Comparison of ENCODE assay signal across 14 mouse cellular contexts in the genomic region with DNA sequence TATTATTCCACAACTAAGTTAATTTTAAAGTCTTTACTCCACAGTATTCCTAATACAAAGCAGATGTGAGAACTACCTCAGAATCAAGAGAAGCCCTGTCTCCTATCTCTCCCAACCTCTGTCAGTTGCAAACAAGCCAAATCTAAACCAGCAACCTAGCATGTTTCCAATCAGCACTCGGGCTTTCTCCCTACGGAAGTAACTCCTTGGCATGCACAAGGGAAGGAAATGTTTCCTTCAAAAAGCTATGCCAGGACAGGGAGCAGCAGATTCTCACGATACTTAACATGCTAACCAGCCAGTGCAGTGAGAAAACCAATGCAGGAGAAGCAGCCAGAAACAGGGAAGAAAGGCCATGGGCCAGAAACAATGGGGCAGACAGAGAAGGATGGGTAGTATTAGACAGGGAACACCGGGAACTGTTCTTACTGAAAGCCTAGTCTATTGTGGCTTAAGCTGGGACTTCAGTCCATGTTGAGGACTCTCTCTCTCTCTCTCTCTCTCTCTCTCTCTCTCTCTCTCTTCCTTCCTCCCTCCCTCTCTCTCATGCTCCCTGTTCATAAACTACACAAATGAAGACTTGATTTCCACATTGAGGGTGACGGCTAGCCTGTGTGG.
DNase-seq lines count a peak whose midpoint lies in the region; ATAC-seq and TF ChIP-seq lines count a peak whose summit lies in the region.
"Had no signal": no experiment of that assay in that cellular context is flagged by ENCODE, and none has a peak within 500 bp of the region (broad histone marks: within the 10 kb centered on the region; RNA-seq: fewer than 3 reads in every experiment).

No protein-coding gene starts in this region.

- no peak for TF ChIP-seq CTCF in hindbrain, postnatal 0 days (IDR thresholded peaks at IDR 0.05; ENCODE audit: low read depth)

- H3K4me3 ChIP-seq in embryonic facial prominence, embryonic 15.5 days (replicated peaks), result no peak overlapping the region
- no peak overlapping the region for H3K4me3 ChIP-seq in hindbrain, postnatal 0 days (ENCODE audit: low read length)
- no peak overlapping the region for H3K4me3 ChIP-seq in neural tube, embryonic 12.5 days
- H3K4me3 ChIP-seq: heart, embryonic 15.5 days; liver, embryonic 13.5 days had no signal

- H3K9ac ChIP-seq in embryonic facial prominence, embryonic 15.5 days, result no peak overlapping the region
- no peak overlapping the region for H3K9ac ChIP-seq in hindbrain, postnatal 0 days (replicated peaks; ENCODE audit: low read length)
- no peak overlapping the region for H3K9ac ChIP-seq in neural tube, embryonic 12.5 days
- H3K9ac ChIP-seq: heart, embryonic 15.5 days; liver, embryonic 13.5 days had no signal

- 45% methylated on average over 5 of the region's 5 CpGs for WGBS in embryonic facial prominence, embryonic 15.5 days
- 26% methylated on average over 5 of the region's 5 CpGs for WGBS in hindbrain, postnatal 0 days
- 64% methylated on average over 5 of the region's 5 CpGs for WGBS in neural tube, embryonic 12.5 days

- H3K27me3 ChIP-seq in embryonic facial prominence, embryonic 15.5 days, result no peaks in the 10 kb centered on the region
- no peaks in the 10 kb centered on the region for H3K27me3 ChIP-seq in hindbrain, postnatal 0 days (ENCODE audit: insufficient read depth, low read length)
- H3K27me3 ChIP-seq in neural tube, embryonic 12.5 days (replicated peaks), result no peaks in the 10 kb centered on the region
- H3K27me3 ChIP-seq: heart, embryonic 15.5 days; liver, embryonic 13.5 days had no signal

- H3K4me2 ChIP-seq in embryonic facial prominence, embryonic 15.5 days (replicated peaks), result no peak overlapping the region
- no peak overlapping the region for H3K4me2 ChIP-seq in hindbrain, postnatal 0 days (ENCODE audit: low read depth, low read length)
- H3K4me2 ChIP-seq in neural tube, embryonic 12.5 days (replicated peaks), result no peak overlapping the region
- H3K4me2 ChIP-seq: heart, embryonic 15.5 days; liver, embryonic 13.5 days had no signal

- no peaks in the 10 kb centered on the region for H3K36me3 ChIP-seq in embryonic facial prominence, embryonic 15.5 days
- no peaks in the 10 kb centered on the region for H3K36me3 ChIP-seq in hindbrain, postnatal 0 days (ENCODE audit: insufficient read depth, low read length)
- no peaks in the 10 kb centered on the region for H3K36me3 ChIP-seq in neural tube, embryonic 12.5 days
- H3K36me3 ChIP-seq: G1E; heart, embryonic 15.5 days; liver, embryonic 13.5 days had no signal

- DNase-seq in embryo, embryonic 10 days (ENCODE audit: low spot score), result peak; percentile 31
- no peak for DNase-seq in embryo, embryonic 9.5 days (ENCODE audit: extremely low spot score)
- DNase-seq in hindbrain, postnatal 0 days (ENCODE audit: low spot score), result peak; percentile 43
- DNase-seq in thymus, postnatal 4 days, result no peak
- DNase-seq in lung, postnatal 36 days, result no peak
- no peak for DNase-seq in left cerebral cortex, postnatal 4 days
- DNase-seq: adrenal gland, postnatal 14 days; kidney, adult 2 months; liver, embryonic 13.5 days; thymus, adult 2 months had no signal

- ATAC-seq in embryonic facial prominence, embryonic 15.5 days (ENCODE audit: insufficient number of reproducible peaks, low FRiP score, low TSS enrichment, low read depth), result peak; percentile 47; the same call in 1 of the 2 replicates
- peak; percentile 37; the same call in 1 of the 2 replicates for ATAC-seq in hindbrain, postnatal 0 days
- ATAC-seq in neural tube, embryonic 12.5 days (ENCODE audit: low FRiP score, low read depth), result peak; percentile 42

- peak overlapping the region; percentile 59; the same call in 1 of the 2 replicates for H3K27ac ChIP-seq in embryonic facial prominence, embryonic 15.5 days (replicated peaks)
- peak overlapping the region; percentile 37 for H3K27ac ChIP-seq in hindbrain, postnatal 0 days
- H3K27ac ChIP-seq in neural tube, embryonic 12.5 days, result no peak overlapping the region
- H3K27ac ChIP-seq: heart, embryonic 15.5 days; liver, embryonic 13.5 days had no signal

- peaks cover 11% of the 10 kb centered on the region for H3K4me1 ChIP-seq in embryonic facial prominence, embryonic 15.5 days
- peaks cover 4% of the 10 kb centered on the region for H3K4me1 ChIP-seq in hindbrain, postnatal 0 days (ENCODE audit: insufficient read depth, low read length)
- no peaks in the 10 kb centered on the region for H3K4me1 ChIP-seq in neural tube, embryonic 12.5 days
- H3K4me1 ChIP-seq: heart, embryonic 15.5 days; liver, embryonic 13.5 days had no signal

- intact Hi-C loops in left cerebral cortex, postnatal 4 days (cut with DNase I), result no loop called here

- H3K9me3 ChIP-seq in embryonic facial prominence, embryonic 15.5 days (replicated peaks), result no peaks in the 10 kb centered on the region
- H3K9me3 ChIP-seq in hindbrain, postnatal 0 days (ENCODE audit: low read length), result no peaks in the 10 kb centered on the region
- H3K9me3 ChIP-seq in neural tube, embryonic 12.5 days, result no peaks in the 10 kb centered on the region
- H3K9me3 ChIP-seq: G1E; heart, embryonic 15.5 days; liver, embryonic 13.5 days had no signal

Comparison
In these comparisons a context has a peak if more than half of its experiments do, and no peak if none do; other contexts are left out.
1. DNase-seq: peak in embryo, embryonic 10 days (single experiment) and hindbrain, postnatal 0 days (single experiment); none in embryo, embryonic 9.5 days (single experiment), thymus, postnatal 4 days (single experiment), lung, postnatal 36 days (single experiment) and left cerebral cortex, postnatal 4 days (single experiment).
2. Peak in every context shown above with its lines, with median percentiles within 50 percentile points of each other: ATAC-seq.